Mouse (Mus musculus) gastrocnemius, postnatal 4 days (tissue): Measurements from ENCODE around the gene Olfr56. TPM values are rescaled to one million over a fixed set of nuclear protein-coding genes. Genes with fewer than 3 reads are reported as not detected.

Experiments used
- DNase-seq, 2 experiments: peaks; one replicate each; pipeline ENCODE4 v3.0.0; 2021 to 2022; ENCODE audit warnings: low spot score in 2 of 2, mixed read lengths in 2 of 2
- total RNA-seq, 2 experiments: library from RNA; stranded (reverse); gene quantifications; 2 replicates each; pipeline ENCODE4 v1.2.3; 2021

Gene Olfr56
- total RNA-seq, 2 experiments from 2014 or later = 0.10 to 0.15 TPM

GRCm38 (mm10) chr11:49091171-49091570 lies 112.5 kb downstream of the Olfr56 start:
- DNase-seq = no peak

GRCm38 (mm10) chr11:49092053-49092586 lies 113.4 kb downstream of the Olfr56 start:
- no peak for DNase-seq

- DNase-seq = no peak
Measured at GRCm38 (mm10) chr11:49092786-49093185, 114.1 kb downstream of the Olfr56 start.

GRCm38 (mm10) chr11:49093861-49094660 lies 115.4 kb downstream of the Olfr56 start:
- DNase-seq = no peak

GRCm38 (mm10) chr11:49095367-49095766 lies 116.7 kb downstream of the Olfr56 start:
- no peak for DNase-seq

- no peak for DNase-seq
Measured at GRCm38 (mm10) chr11:49100409-49100808, 121.7 kb downstream of the Olfr56 start.

GRCm38 (mm10) chr11:49101500-49101899 lies 122.8 kb downstream of the Olfr56 start:
- no peak for DNase-seq

- DNase-seq = peak; percentile 65 to 88
Measured at GRCm38 (mm10) chr11:49103047-49103693, 124.5 kb downstream of the Olfr56 start.

- no peak for DNase-seq
Measured at GRCm38 (mm10) chr11:49105752-49106151, 127.1 kb downstream of the Olfr56 start.

GRCm38 (mm10) chr11:49107650-49108537 lies 129.2 kb downstream of the Olfr56 start:
- no peak for DNase-seq

GRCm38 (mm10) chr11:49108833-49109232 lies 130.1 kb downstream of the Olfr56 start:
- no peak for DNase-seq

GRCm38 (mm10) chr11:49111000-49111399 lies 132.3 kb downstream of the Olfr56 start:
- no peak for DNase-seq

- DNase-seq = no peak
Measured at GRCm38 (mm10) chr11:49112624-49113219, 134.0 kb downstream of the Olfr56 start.

- DNase-seq = no peak
Measured at GRCm38 (mm10) chr11:49114158-49114557, 135.5 kb downstream of the Olfr56 start.

- DNase-seq = no peak
Measured at GRCm38 (mm10) chr11:49114774-49115173, 136.1 kb downstream of the Olfr56 start, which contains the start of gene Olfr1396. TSS of gene Olfr1396 (minus strand) at chr11:49114874.

- DNase-seq = no peak
Measured at GRCm38 (mm10) chr11:49119635-49120034, 140.9 kb downstream of the Olfr56 start.

GRCm38 (mm10) chr11:49124169-49124568 lies 145.5 kb downstream of the Olfr56 start:
- no peak for DNase-seq

GRCm38 (mm10) chr11:49141974-49142373 lies 163.3 kb downstream of the Olfr56 start, which contains the start of gene Olfr1395:
TSS of gene Olfr1395 (plus strand) at chr11:49142274.
- no peak for DNase-seq

- no peak for DNase-seq
Measured at GRCm38 (mm10) chr11:49154077-49154476, 175.4 kb downstream of the Olfr56 start, which contains the start of gene Olfr1394. TSS of gene Olfr1394 (plus strand) at chr11:49154377.
